Mouse (Mus musculus) E14TG2a.4 (cell line): ENCODE measurements around the gene Calcrl.

Source experiments
- CTCF ChIP-seq: conservative IDR thresholded peaks from 2 replicates; pipeline ENCODE4 v1.5.1; 2014; ENCODE audit warnings: low read length
- NANOG ChIP-seq: IDR thresholded peaks from 2 replicates; pipeline ENCODE4 v1.6.1; 2014; ENCODE audit warnings: borderline replicate concordance, low read length, mixed read lengths
- POU5F1 ChIP-seq: IDR thresholded peaks from 2 replicates; pipeline ENCODE4 v1.6.1; 2014; ENCODE audit warnings: low read length, borderline replicate concordance

GRCm38 (mm10) chr2:84454051-84454450 lies 28.8 kb upstream of the Calcrl start:
- TF ChIP-seq CTCF: peak; percentile 60
- no peak for TF ChIP-seq POU5F1
- no peak for TF ChIP-seq NANOG
